In the genomic region with DNA sequence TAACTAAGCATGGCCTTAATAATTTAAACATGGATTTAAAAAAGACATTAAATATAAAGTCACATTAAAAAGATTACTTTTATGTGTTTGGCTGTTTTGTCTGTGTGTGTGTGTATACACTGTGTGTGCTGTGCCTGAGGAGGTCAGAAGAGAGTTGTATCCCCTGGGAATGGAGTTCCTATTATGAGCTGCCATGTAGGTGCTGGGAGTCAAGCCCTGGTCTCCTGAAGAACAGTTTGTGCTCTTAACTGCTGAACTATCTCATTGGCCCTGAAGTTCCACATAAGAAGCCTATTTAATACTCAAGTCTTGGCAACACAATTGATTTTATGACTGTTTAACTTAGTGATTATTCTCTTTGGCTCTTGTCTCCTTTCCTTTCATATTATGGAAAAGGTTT, we compare ENCODE assay signal across 8 mouse cellular contexts. TPM values are rescaled to one million over a fixed set of nuclear protein-coding genes. Genes with fewer than 3 reads are reported as not detected.
A peak's percentile ranks its signal among the peaks of the same experiment; 100 is the strongest.
DNase-seq lines count a peak whose midpoint lies in the region; ATAC-seq and TF ChIP-seq lines count a peak whose summit lies in the region.

No protein-coding gene starts in this region.

- no peak for TF ChIP-seq POLR2A in ES-Bruce4 (IDR thresholded peaks at IDR 0.05; ENCODE audit: insufficient read depth, low read length)

- no peak for TF ChIP-seq EP300 in ES-Bruce4 (IDR thresholded peaks at IDR 0.05; ENCODE audit: insufficient read depth, low read depth, low read length)
- no peak for TF ChIP-seq EP300 in liver, postnatal 0 days (IDR thresholded peaks at IDR 0.05; ENCODE audit: low read depth)

- intact Hi-C loops in heart, postnatal 36 days (cut with DNase I): loop anchor here (5.0 to 10.0 kb wide), 3 partner anchors 175 to 625 kb away; partner anchors contain the start of genes Nck1 and Ppp2r3a

- no peak for DNase-seq in heart, postnatal 36 days
- no peak for DNase-seq in liver, postnatal 0 days
- DNase-seq in cerebellum, adult 8-10 months: no peak
- DNase-seq in cerebellum, adult 9-10 months: no peak
- no peak for DNase-seq in c-Kit-positive CD71-positive TER-119-positive erythroid progenitor cells, embryonic 14.5 days (ENCODE audit: low spot score)

- no peak for TF ChIP-seq CTCF in ES-Bruce4 (IDR thresholded peaks at IDR 0.05; ENCODE audit: low read depth, low read length)
- TF ChIP-seq CTCF in liver, postnatal 0 days (IDR thresholded peaks at IDR 0.05; ENCODE audit: low read depth): no peak

- peaks cover 16% of the 10 kb centered on the region for H3K4me1 ChIP-seq in heart, embryonic 11.5 days (ENCODE audit: control insufficient read depth, insufficient read depth, low read length)
- H3K4me1 ChIP-seq in ES-Bruce4 (ENCODE audit: control insufficient read depth, insufficient read depth, low read length): peaks cover 1% of the 10 kb centered on the region
- peaks cover 38% of the 10 kb centered on the region for H3K4me1 ChIP-seq in heart, embryonic 16.5 days (ENCODE audit: control insufficient read depth, insufficient read depth, low read length)
- H3K4me1 ChIP-seq in liver, postnatal 0 days (ENCODE audit: insufficient read depth): peaks cover 33% of the 10 kb centered on the region

- H3K27ac ChIP-seq in heart, embryonic 11.5 days (ENCODE audit: low read depth, low read length): no peak overlapping the region
- no peak overlapping the region for H3K27ac ChIP-seq in ES-Bruce4 (ENCODE audit: insufficient read depth, low read length)
- H3K27ac ChIP-seq in heart, embryonic 16.5 days (ENCODE audit: low read length): no peak overlapping the region
- H3K27ac ChIP-seq in liver, postnatal 0 days (ENCODE audit: low read depth): no peak overlapping the region

- no peaks in the 10 kb centered on the region for H3K36me3 ChIP-seq in heart, embryonic 11.5 days (ENCODE audit: control insufficient read depth, insufficient read depth, low read length)
- peaks cover 2% of the 10 kb centered on the region; the same call in 1 of the 2 replicates for H3K36me3 ChIP-seq in ES-Bruce4 (ENCODE audit: control insufficient read depth, insufficient read depth, low read length, poor library complexity, severe bottlenecking)
- H3K36me3 ChIP-seq in heart, embryonic 16.5 days (ENCODE audit: control insufficient read depth, insufficient read depth): no peaks in the 10 kb centered on the region
- peaks cover 4% of the 10 kb centered on the region for H3K36me3 ChIP-seq in liver, postnatal 0 days (replicated peaks; ENCODE audit: insufficient read depth, low read length)

- ATAC-seq in heart, embryonic 11.5 days (replicated peaks; ENCODE audit: insufficient number of reproducible peaks, low FRiP score, low TSS enrichment): no peak
- ATAC-seq in heart, embryonic 16.5 days (replicated peaks; ENCODE audit: extremely low read depth, insufficient read depth, low FRiP score): no peak
- no peak for ATAC-seq in liver, postnatal 0 days

- peak overlapping the region; percentile 54 for H3K9ac ChIP-seq in heart, embryonic 11.5 days (ENCODE audit: low read depth, low read length)
- H3K9ac ChIP-seq in ES-Bruce4 (ENCODE audit: low read depth, poor library complexity, severe bottlenecking): peak overlapping the region; percentile 96
- H3K9ac ChIP-seq in heart, embryonic 16.5 days (ENCODE audit: low read length): peak overlapping the region; percentile 100
- H3K9ac ChIP-seq in liver, postnatal 0 days (replicated peaks): peak overlapping the region; percentile 100

- peak overlapping the region; percentile 98 for H3K4me3 ChIP-seq in heart, embryonic 11.5 days (ENCODE audit: low read depth, low read length)
- H3K4me3 ChIP-seq in ES-Bruce4 (ENCODE audit: low read depth, low read length): peak overlapping the region; percentile 30
- peak overlapping the region; percentile 97 for H3K4me3 ChIP-seq in heart, embryonic 16.5 days (ENCODE audit: low read length)
- peak overlapping the region; percentile 96 for H3K4me3 ChIP-seq in liver, postnatal 0 days (ENCODE audit: low read depth, low read length)

- H3K9me3 ChIP-seq in heart, embryonic 11.5 days (replicated peaks; ENCODE audit: control insufficient read depth, low read length): no peaks in the 10 kb centered on the region
- H3K9me3 ChIP-seq in ES-Bruce4 (replicated peaks; ENCODE audit: control insufficient read depth, insufficient read depth, low read length, poor library complexity, severe bottlenecking): no peaks in the 10 kb centered on the region
- no peaks in the 10 kb centered on the region for H3K9me3 ChIP-seq in heart, embryonic 16.5 days (replicated peaks; ENCODE audit: control insufficient read depth, low read length)
- H3K9me3 ChIP-seq in liver, postnatal 0 days (ENCODE audit: low read length): no peaks in the 10 kb centered on the region

- no peaks in the 10 kb centered on the region for H3K27me3 ChIP-seq in heart, embryonic 11.5 days (ENCODE audit: control insufficient read depth, insufficient read depth, low read length)
- H3K27me3 ChIP-seq in ES-Bruce4 (ENCODE audit: control insufficient read depth, insufficient read depth, low read length, poor library complexity, severe bottlenecking): no peaks in the 10 kb centered on the region
- H3K27me3 ChIP-seq in heart, embryonic 16.5 days (ENCODE audit: control insufficient read depth, insufficient read depth, low read length): no peaks in the 10 kb centered on the region
- H3K27me3 ChIP-seq in liver, postnatal 0 days (ENCODE audit: insufficient read depth, low read length): no peaks in the 10 kb centered on the region

- H3K4me2 ChIP-seq in heart, embryonic 11.5 days: peak overlapping the region; percentile 89
- H3K4me2 ChIP-seq in heart, embryonic 16.5 days (ENCODE audit: low read depth, low read length): peak overlapping the region; percentile 81
- peak overlapping the region; percentile 96 for H3K4me2 ChIP-seq in liver, postnatal 0 days (ENCODE audit: low read depth, low read length)

RNA-seq across cellular contexts. Expression of gene Msl2, which starts 3.6 kb away (rescaled TPM):
- polyA plus RNA-seq in heart, embryonic 11.5 days (2014; fragmentation: Nextera tagmentation; extraction: Ambion mirVana): 3.3 and 3.8 TPM in 2 replicates
- total RNA-seq in heart, postnatal 36 days (2021): 10 to 100 TPM; 32.1 to 38.5 TPM
- 42.4 and 46.1 TPM in 2 replicates for polyA plus RNA-seq in ES-Bruce4 (2011; ENCODE audit: insufficient read depth, insufficient read length, low read depth, missing spikeins)
- 2.4 and 2.9 TPM in 2 replicates for polyA plus RNA-seq in heart, embryonic 16.5 days (2015; fragmentation: Nextera tagmentation; extraction: Ambion mirVana)
- polyA plus RNA-seq in liver, postnatal 0 days (2015; fragmentation: Nextera tagmentation; extraction: Ambion mirVana): 2.2 and 2.4 TPM in 2 replicates

RNA-seq across cellular contexts. Expression of gene Pccb, which starts 42.8 kb away (rescaled TPM):
- 17.8 and 20.3 TPM in 2 replicates for polyA plus RNA-seq in heart, embryonic 11.5 days (2014; fragmentation: Nextera tagmentation; extraction: Ambion mirVana)
- 100 to 1,000 TPM; 103 to 107 TPM for total RNA-seq in heart, postnatal 36 days (2021)
- polyA plus RNA-seq in ES-Bruce4 (2011; ENCODE audit: insufficient read depth, insufficient read length, low read depth, missing spikeins): 16.1 and 17.8 TPM in 2 replicates
- polyA plus RNA-seq in heart, embryonic 16.5 days (2015; fragmentation: Nextera tagmentation; extraction: Ambion mirVana): 24.9 and 25.2 TPM in 2 replicates
- 14.2 and 15.6 TPM in 2 replicates for polyA plus RNA-seq in liver, postnatal 0 days (2015; fragmentation: Nextera tagmentation; extraction: Ambion mirVana)

Comparison
In these comparisons a context has a peak if more than half of its experiments do, and no peak if none do; other contexts are left out.
1. H3K4me3 ChIP-seq: peak in every context shown above with its lines; median percentile 98 in heart, embryonic 11.5 days; 97 in heart, embryonic 16.5 days; 96 in liver, postnatal 0 days; 30 in ES-Bruce4.